Mouse (Mus musculus): ENCODE data around the gene Adam1a. TPM values are rescaled to one million over a fixed set of nuclear protein-coding genes. Genes with fewer than 3 reads are reported as not detected.

The Adam1a gene
- polyA plus RNA-seq, 1 experiment = 34.1 TPM

DNA sequence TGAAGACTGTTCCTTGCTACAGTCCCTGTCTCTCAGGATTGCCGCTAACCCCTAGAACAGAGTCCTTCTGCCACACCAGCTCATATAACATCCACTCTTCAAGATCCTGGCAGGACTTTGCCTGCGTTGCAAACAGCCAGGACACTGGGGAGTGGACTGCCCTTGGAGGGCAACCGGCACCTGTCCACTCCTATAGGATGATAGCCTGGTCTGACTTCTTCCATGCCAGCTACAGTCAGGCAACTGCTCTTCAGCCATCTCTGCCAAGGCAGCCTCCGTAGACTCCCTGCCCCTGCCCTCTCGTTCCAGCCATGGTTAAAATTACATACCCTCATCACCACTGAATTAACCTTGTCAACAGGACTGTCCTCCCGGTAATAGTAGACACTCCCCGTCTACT is 3.9 kb upstream of the Adam1a start:
- TF ChIP-seq POLR2A (IDR thresholded peaks at IDR 0.05; ENCODE audit: borderline replicate concordance, extremely low read depth, insufficient read depth, insufficient read length, poor library complexity, severe bottlenecking) = no peak
- no peak for TF ChIP-seq CTCF (IDR thresholded peaks at IDR 0.05; ENCODE audit: borderline replicate concordance, extremely low read depth, insufficient read depth, insufficient read length)
- no peak for DNase-seq (ENCODE audit: low read depth)

DNA sequence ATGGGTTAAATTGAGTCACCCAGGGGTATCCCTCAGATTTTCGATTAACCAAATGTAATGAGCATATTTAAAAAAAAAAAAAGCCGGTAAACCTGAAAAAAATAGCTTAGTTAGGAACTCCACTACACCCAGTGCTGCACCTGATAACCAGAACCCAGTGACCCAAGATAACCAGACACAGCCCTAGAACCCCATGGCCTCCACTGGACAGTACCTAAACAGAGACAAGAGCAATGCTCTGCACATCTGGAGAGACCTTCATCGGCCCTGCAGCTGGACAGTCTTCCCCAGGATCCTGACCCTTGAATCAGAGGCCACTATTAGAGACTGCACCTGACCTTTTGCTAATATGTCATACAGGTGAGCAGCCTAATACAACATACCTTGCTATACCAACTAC is 1.8 kb upstream of the Adam1a start:
- TF ChIP-seq CTCF (IDR thresholded peaks at IDR 0.05; ENCODE audit: borderline replicate concordance, extremely low read depth, insufficient read depth, insufficient read length) (no peak), POLR2A (IDR thresholded peaks at IDR 0.05; ENCODE audit: borderline replicate concordance, extremely low read depth, insufficient read depth, insufficient read length, poor library complexity, severe bottlenecking) (no peak)
- DNase-seq (ENCODE audit: low read depth) = no peak

DNA sequence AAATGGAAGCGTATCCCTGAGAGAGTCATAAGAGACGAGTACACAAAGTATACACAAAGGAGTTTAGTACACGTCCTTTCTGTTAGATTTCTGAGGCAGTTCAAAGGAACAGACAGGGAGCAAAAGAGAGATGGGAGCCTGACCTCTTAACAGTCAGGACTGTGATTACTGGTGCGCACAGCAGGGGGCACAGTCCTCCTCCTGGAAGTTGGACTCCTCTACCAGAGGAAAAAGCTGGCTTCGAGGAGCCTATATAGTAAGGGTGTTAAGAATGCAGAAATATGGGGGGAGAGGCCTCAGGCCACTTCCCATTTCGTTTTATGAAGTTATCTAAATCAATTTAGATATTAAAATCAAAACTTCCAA is 1.2 kb upstream of the Adam1a start:
- TF ChIP-seq CTCF (IDR thresholded peaks at IDR 0.05; ENCODE audit: borderline replicate concordance, extremely low read depth, insufficient read depth, insufficient read length) = peak; percentile 36; the same call in 1 of the 2 replicates
- no peak for TF ChIP-seq POLR2A (IDR thresholded peaks at IDR 0.05; ENCODE audit: borderline replicate concordance, extremely low read depth, insufficient read depth, insufficient read length, poor library complexity, severe bottlenecking)

DNA sequence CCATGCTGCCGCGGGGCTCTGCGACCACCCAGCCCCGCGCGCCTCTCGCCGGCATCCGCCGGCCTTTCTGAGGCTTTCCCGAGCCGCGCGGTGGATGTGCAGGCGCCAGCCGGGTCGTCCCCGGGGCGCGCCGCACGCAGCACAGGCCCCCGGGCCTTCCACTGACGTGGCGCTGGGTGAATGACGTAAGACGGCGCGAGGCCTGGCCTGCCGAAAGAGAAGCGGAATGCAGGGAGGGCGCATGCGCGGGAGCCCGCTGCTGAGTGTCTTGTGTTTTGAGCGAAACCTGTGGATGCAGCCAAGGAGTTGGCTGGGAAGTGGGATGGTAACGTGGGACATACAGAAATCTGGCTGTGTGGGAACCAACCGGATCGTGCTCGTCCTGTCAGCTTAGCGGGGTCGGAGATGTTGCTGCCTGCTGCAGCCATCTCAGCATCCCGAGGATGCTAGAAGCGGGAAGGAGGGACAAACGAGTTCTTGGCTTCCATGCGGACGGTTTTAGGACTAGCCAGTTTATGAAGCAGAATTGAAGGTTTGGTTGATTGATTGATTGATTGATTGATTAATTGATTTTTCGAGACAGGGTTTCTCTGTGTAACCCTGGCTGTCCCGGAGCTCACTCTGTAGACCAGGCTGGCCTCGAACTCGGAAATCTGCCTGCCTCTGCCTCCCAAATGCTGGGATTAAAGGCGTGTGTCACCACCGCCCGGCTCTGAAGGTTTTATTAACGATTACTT is 679 bp upstream of the Adam1a start, which contains the start of gene Mapkapk5:
Gene Mapkapk5 (minus strand): TSS at position 113 of the 737 bp plus-strand sequence.
- no peak for TF ChIP-seq CTCF (IDR thresholded peaks at IDR 0.05; ENCODE audit: borderline replicate concordance, extremely low read depth, insufficient read depth, insufficient read length)
- TF ChIP-seq POLR2A (IDR thresholded peaks at IDR 0.05; ENCODE audit: borderline replicate concordance, extremely low read depth, insufficient read depth, insufficient read length, poor library complexity, severe bottlenecking) = peak; percentile 75
- peak; percentile 98 for DNase-seq (ENCODE audit: low read depth)

More for the DNA sequence above, 1.2 kb upstream of the Adam1a start:
- DNase-seq (ENCODE audit: low read depth) = peak; percentile 57

DNA sequence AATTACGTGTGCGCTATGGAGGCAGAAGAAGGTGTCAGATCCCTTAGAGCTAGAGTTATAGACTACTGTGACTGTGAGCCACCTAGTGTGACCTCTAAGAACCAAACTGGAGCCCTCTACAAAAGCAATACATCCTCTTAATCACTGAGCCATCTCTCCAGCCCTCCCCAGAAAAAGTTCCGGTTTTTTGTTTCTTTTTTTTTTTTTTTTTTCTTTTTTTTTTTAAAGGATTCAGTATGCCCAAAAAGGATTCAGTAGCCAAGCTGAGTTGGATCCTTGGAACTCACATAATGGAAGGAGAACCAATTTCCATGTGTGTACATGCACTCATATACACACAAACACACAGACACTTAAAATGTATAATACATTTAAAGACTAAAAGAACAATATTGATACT is 1.9 kb downstream of the Adam1a start:
- no peak for DNase-seq (ENCODE audit: low read depth)
- no peak for TF ChIP-seq POLR2A (IDR thresholded peaks at IDR 0.05; ENCODE audit: borderline replicate concordance, extremely low read depth, insufficient read depth, insufficient read length, poor library complexity, severe bottlenecking)
- TF ChIP-seq CTCF (IDR thresholded peaks at IDR 0.05; ENCODE audit: borderline replicate concordance, extremely low read depth, insufficient read depth, insufficient read length) = no peak

DNA sequence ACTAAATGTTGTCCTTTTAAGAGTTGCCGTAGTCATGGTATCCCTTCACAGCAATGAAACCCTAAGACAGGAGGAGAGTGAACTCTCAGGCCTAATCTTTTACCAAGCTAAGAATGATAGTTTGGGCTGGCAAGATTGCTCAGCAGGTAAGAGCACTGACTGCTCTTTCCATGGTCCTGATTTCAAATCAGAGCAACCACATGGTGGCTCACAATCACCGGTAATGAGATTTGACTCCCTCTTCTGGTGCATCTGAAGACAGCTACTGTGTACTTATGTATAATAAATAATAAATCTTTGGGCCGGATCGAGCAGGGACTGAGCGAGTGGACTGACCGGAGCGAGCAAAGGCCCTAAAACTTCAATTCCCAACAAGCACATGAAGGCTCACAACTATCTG is 4.0 kb downstream of the Adam1a start:
- TF ChIP-seq CTCF (IDR thresholded peaks at IDR 0.05; ENCODE audit: borderline replicate concordance, extremely low read depth, insufficient read depth, insufficient read length) = no peak
- TF ChIP-seq POLR2A (IDR thresholded peaks at IDR 0.05; ENCODE audit: borderline replicate concordance, extremely low read depth, insufficient read depth, insufficient read length, poor library complexity, severe bottlenecking) = no peak
- DNase-seq (ENCODE audit: low read depth) = no peak

DNA sequence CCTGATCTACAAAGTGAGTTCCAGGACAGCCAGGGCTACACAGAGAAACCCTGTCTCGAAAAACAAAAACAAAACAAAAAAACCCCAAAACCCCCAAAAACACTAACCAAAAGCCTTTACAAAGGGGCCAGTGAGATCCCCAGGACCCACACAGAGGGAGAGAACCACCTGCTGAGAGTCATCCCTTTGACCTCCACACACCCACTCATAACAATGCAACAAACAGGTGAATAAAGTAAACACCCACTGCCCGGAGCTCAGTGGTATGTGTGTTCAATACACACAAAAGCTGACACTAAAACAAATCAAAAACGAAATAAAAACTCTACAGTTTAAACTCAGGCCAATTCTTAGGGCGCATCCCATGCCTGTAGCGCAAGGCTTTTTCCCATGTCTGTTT is 5.2 kb downstream of the Adam1a start:
- TF ChIP-seq CTCF (IDR thresholded peaks at IDR 0.05; ENCODE audit: borderline replicate concordance, extremely low read depth, insufficient read depth, insufficient read length) (no peak), POLR2A (IDR thresholded peaks at IDR 0.05; ENCODE audit: borderline replicate concordance, extremely low read depth, insufficient read depth, insufficient read length, poor library complexity, severe bottlenecking) (no peak)
- DNase-seq (ENCODE audit: low read depth) = no peak

DNA sequence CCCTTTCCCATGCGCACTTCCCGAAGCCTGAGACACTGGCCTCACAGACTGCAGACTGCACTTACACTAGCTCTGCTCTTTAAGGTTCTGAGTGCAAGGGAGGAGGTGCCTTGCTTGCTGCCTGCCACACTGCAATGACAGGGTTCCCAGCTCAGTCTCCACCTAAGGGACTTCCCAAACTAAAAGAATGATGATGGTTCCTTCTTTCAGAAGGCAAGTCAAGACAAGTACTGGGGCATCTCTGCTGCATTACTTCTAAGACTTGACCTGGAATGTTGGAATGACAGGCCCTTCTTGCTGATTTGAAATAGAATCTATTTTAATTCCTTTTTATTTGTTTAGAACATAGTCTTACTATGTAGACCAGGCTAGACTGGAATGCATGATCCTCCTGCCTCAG is 7.7 kb downstream of the Adam1a start:
- TF ChIP-seq CTCF (IDR thresholded peaks at IDR 0.05; ENCODE audit: borderline replicate concordance, extremely low read depth, insufficient read depth, insufficient read length) (no peak), POLR2A (IDR thresholded peaks at IDR 0.05; ENCODE audit: borderline replicate concordance, extremely low read depth, insufficient read depth, insufficient read length, poor library complexity, severe bottlenecking) (no peak)
- DNase-seq (ENCODE audit: low read depth) = no peak

DNA sequence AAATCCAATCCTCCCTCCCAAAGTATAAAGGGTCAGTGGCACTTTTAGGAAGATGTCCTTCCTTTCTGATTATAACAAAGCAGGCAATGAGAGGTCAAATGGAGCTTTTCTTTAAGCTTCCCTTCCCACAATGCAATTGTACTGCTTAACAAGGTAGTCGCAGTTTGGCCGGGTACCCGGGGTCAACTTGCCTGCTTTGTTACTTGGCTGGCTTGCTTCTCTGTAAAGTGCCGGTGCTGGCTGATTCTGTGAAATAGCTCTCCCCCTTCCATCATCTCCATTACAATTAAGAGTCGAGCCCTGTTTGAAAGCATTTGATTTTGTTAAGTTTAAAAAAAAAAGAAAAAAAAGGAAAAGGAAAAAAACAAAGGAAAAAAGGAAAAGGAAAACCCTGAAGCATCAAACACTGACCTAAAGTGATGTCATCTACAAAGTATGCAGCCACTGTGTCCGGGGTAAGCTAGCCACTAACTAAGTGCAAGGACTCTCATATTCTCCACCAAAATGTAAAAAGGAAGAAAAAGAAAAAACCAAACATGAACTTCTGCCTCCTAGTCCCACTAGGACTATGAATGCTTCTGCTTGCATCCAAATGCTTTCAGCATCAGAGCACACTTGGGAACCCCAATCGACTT is 8.2 kb downstream of the Adam1a start:
- TF ChIP-seq CTCF (IDR thresholded peaks at IDR 0.05; ENCODE audit: borderline replicate concordance, extremely low read depth, insufficient read depth, insufficient read length) (no peak), POLR2A (IDR thresholded peaks at IDR 0.05; ENCODE audit: borderline replicate concordance, extremely low read depth, insufficient read depth, insufficient read length, poor library complexity, severe bottlenecking) (no peak)
- DNase-seq (ENCODE audit: low read depth) = no peak

DNA sequence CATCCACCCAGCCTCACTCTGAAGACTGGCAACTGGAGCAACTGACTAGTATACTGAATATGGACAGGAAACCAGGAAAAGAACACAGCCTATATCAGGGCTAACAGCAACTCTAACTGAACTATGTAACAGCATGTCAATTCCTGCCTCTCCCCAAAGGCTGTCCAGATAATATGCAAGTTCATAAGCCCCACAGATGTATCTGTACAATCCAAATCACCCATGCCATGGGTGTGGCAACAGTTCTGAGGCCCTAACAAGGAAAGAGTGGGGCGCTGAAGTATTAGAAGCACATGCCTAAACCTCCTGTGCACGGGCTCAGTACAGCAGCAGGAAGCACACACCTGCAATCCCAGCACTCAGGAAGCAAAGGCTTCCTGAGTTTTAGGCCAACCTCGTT is 10.2 kb downstream of the Adam1a start:
- TF ChIP-seq CTCF (IDR thresholded peaks at IDR 0.05; ENCODE audit: borderline replicate concordance, extremely low read depth, insufficient read depth, insufficient read length) (no peak), POLR2A (IDR thresholded peaks at IDR 0.05; ENCODE audit: borderline replicate concordance, extremely low read depth, insufficient read depth, insufficient read length, poor library complexity, severe bottlenecking) (no peak)
- DNase-seq (ENCODE audit: low read depth) = no peak

DNA sequence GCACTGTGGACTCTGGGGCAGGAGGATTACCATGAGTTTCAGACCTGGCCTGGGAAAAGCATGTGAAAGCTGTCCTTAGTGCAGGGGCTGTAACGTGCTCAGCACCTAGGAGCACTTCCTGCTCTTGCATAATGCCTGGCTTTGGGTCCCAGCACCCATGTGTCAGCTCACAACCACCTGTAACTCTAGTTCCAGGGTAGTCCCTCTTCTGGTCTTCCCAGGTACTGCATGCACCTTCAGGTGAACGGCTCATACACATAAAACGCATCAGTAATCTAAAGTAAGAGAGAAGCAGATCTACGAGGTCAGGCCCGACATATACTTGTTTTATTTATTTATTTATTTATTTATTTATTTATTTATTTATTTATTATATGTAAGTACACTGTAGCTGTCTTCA is 10.8 kb downstream of the Adam1a start:
- TF ChIP-seq POLR2A (IDR thresholded peaks at IDR 0.05; ENCODE audit: borderline replicate concordance, extremely low read depth, insufficient read depth, insufficient read length, poor library complexity, severe bottlenecking) = no peak
- peak; percentile 43; the same call in 1 of the 2 replicates for TF ChIP-seq CTCF (IDR thresholded peaks at IDR 0.05; ENCODE audit: borderline replicate concordance, extremely low read depth, insufficient read depth, insufficient read length)
- no peak for DNase-seq (ENCODE audit: low read depth)

DNA sequence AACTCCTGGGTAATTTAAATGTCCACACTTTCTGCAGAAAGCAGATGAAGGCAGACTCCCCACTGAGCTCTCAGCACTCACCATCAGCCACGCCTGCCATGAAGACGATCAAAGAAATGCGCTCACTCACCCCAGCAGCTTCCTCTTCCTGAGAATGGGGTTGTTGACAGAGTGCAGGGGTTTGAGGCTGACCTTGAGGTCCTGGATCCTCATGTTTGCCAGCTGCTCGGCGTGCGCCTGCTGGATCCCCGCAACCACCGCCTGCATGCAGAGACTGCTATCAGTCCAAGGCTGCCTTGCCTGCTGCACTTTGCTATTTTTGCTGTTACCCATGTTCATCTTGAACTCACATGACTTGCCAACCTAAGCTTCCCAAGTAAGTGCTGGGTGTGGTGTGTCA is 18.3 kb downstream of the Adam1a start:
- TF ChIP-seq POLR2A (IDR thresholded peaks at IDR 0.05; ENCODE audit: borderline replicate concordance, extremely low read depth, insufficient read depth, insufficient read length, poor library complexity, severe bottlenecking) (no peak), CTCF (IDR thresholded peaks at IDR 0.05; ENCODE audit: borderline replicate concordance, extremely low read depth, insufficient read depth, insufficient read length) (no peak)
- DNase-seq (ENCODE audit: low read depth) = no peak
